Mouse (Mus musculus): ENCODE data around the gene Cby3. TPM values are rescaled to one million over a fixed set of nuclear protein-coding genes. Genes with fewer than 3 reads are reported as not detected.

Cby3 gene
- polyA plus RNA-seq, 1 experiment from 2014 or later, result 0.45 TPM

- 97% methylated on average over 1 of the region's 1 CpGs for WGBS
- Histone ChIP-seq H3K9me3 (ENCODE audit: control insufficient read depth, low read length) (no peaks in the 10 kb centered on the region), H3K4me3 (ENCODE audit: low read length) (no peak overlapping the region), H3K27ac (ENCODE audit: low read length) (no peak overlapping the region; the same call in 1 of the 2 replicates), H3K9ac (ENCODE audit: low read length) (peak overlapping the region; percentile 74; the same call in 1 of the 2 replicates), H3K36me3 (ENCODE audit: control insufficient read depth, insufficient read depth, low read length) (no peaks in the 10 kb centered on the region), H3K27me3 (ENCODE audit: control insufficient read depth, insufficient read depth, low read depth, low read length) (no peaks in the 10 kb centered on the region), H3K4me1 (replicated peaks; ENCODE audit: control insufficient read depth, insufficient read depth, low read length) (peaks cover 10% of the 10 kb centered on the region), H3K4me2 (ENCODE audit: low read depth, low read length) (no peak overlapping the region)
- ATAC-seq (ENCODE audit: low read depth), result no peak
These were observed 17.6 kb downstream of the Cby3 start for GRCm38 (mm10) chr11:50371911-50372310.

DNA sequence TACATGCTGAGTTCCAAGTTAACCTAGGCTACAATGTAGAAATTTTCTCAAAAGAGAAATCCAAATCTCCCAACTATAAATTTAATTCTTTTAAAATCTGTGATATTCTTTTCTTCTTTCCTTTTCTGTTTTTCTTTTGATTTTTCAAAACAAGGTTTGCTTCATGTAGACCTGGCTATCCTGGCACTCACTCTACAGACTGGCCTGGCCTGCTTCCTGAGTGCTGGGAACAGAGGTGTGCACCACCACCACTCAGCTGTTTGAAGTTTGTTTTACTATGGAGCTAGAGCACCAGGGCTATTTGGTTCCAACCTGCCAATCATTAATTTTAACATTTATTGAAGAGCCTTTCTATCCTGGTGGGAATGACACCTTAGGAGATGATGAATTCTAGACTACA, 18.8 kb downstream of the Cby3 start:
- no peak for ATAC-seq (ENCODE audit: low read depth)
- Histone ChIP-seq H3K9ac (ENCODE audit: low read length) (no peak overlapping the region), H3K4me1 (replicated peaks; ENCODE audit: control insufficient read depth, insufficient read depth, low read length) (peaks cover 10% of the 10 kb centered on the region)

GRCm38 (mm10) chr11:50373621-50374020, 19.4 kb downstream of the Cby3 start:
- 92% methylated on average over 1 of the region's 1 CpGs for WGBS
- no peaks in the 10 kb centered on the region for H3K27me3 ChIP-seq (ENCODE audit: control insufficient read depth, insufficient read depth, low read depth, low read length)

More for the DNA sequence above, 18.8 kb downstream of the Cby3 start:
- Histone ChIP-seq H3K4me2 (ENCODE audit: low read depth, low read length) (no peak overlapping the region), H3K9me3 (ENCODE audit: control insufficient read depth, low read length) (no peaks in the 10 kb centered on the region), H3K4me3 (ENCODE audit: low read length) (no peak overlapping the region), H3K27ac (ENCODE audit: low read length) (no peak overlapping the region), H3K27me3 (ENCODE audit: control insufficient read depth, insufficient read depth, low read depth, low read length) (no peaks in the 10 kb centered on the region), H3K36me3 (ENCODE audit: control insufficient read depth, insufficient read depth, low read length) (no peaks in the 10 kb centered on the region)

GRCm38 (mm10) chr11:50374286-50375015, 20.2 kb downstream of the Cby3 start:
- Histone ChIP-seq H3K9ac (ENCODE audit: low read length) (no peak overlapping the region), H3K4me3 (ENCODE audit: low read length) (no peak overlapping the region), H3K36me3 (ENCODE audit: control insufficient read depth, insufficient read depth, low read length) (peaks cover 2% of the 10 kb centered on the region), H3K4me1 (replicated peaks; ENCODE audit: control insufficient read depth, insufficient read depth, low read length) (peaks cover 14% of the 10 kb centered on the region), H3K27me3 (ENCODE audit: control insufficient read depth, insufficient read depth, low read depth, low read length) (no peaks in the 10 kb centered on the region), H3K4me2 (ENCODE audit: low read depth, low read length) (no peak overlapping the region), H3K27ac (ENCODE audit: low read length) (no peak overlapping the region), H3K9me3 (ENCODE audit: control insufficient read depth, low read length) (no peaks in the 10 kb centered on the region)
- no peak for ATAC-seq (ENCODE audit: low read depth)
- WGBS, result 86% methylated on average over 13 of the region's 13 CpGs

More at GRCm38 (mm10) chr11:50373621-50374020, 19.4 kb downstream of the Cby3 start:
- Histone ChIP-seq H3K9me3 (ENCODE audit: control insufficient read depth, low read length) (no peaks in the 10 kb centered on the region), H3K9ac (ENCODE audit: low read length) (no peak overlapping the region), H3K36me3 (ENCODE audit: control insufficient read depth, insufficient read depth, low read length) (no peaks in the 10 kb centered on the region), H3K27ac (ENCODE audit: low read length) (no peak overlapping the region), H3K4me3 (ENCODE audit: low read length) (no peak overlapping the region), H3K4me2 (ENCODE audit: low read depth, low read length) (no peak overlapping the region), H3K4me1 (replicated peaks; ENCODE audit: control insufficient read depth, insufficient read depth, low read length) (peaks cover 10% of the 10 kb centered on the region)
- no peak for ATAC-seq (ENCODE audit: low read depth)

DNA sequence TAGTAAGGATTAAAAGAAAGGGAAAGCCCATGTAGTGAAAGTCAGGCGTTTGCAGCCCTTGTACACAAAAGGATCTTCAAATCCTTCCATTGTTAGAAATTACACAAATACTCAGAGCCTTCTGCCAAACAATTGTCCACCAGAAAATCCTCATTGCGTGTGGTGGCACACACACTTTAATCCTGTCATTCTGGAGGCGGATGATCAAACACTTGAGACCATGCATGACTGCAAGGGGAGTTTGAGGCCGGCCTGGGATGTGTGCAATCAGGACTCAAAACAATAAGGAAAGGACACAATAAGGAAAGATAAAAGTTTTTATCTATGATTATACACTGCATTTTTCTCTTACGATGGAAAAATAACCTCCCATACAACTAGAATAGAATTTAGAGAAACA, 21.2 kb downstream of the Cby3 start:
- no peaks in the 10 kb centered on the region for H3K9me3 ChIP-seq (ENCODE audit: control insufficient read depth, low read length)
- peaks cover 7% of the 10 kb centered on the region for H3K36me3 ChIP-seq (ENCODE audit: control insufficient read depth, insufficient read depth, low read length)
- no peak overlapping the region for H3K27ac ChIP-seq (ENCODE audit: low read length)
- WGBS, result 67% methylated on average over 5 of the region's 5 CpGs
- H3K4me1 ChIP-seq (replicated peaks; ENCODE audit: control insufficient read depth, insufficient read depth, low read length), result peaks cover 18% of the 10 kb centered on the region
- no peak overlapping the region for H3K4me3 ChIP-seq (ENCODE audit: low read length)
- ATAC-seq (ENCODE audit: low read depth), result no peak
- H3K9ac ChIP-seq (ENCODE audit: low read length), result no peak overlapping the region
- H3K27me3 ChIP-seq (ENCODE audit: control insufficient read depth, insufficient read depth, low read depth, low read length), result no peaks in the 10 kb centered on the region
- H3K4me2 ChIP-seq (ENCODE audit: low read depth, low read length), result no peak overlapping the region

- Histone ChIP-seq H3K36me3 (ENCODE audit: control insufficient read depth, insufficient read depth, low read length) (peaks cover 7% of the 10 kb centered on the region), H3K9me3 (ENCODE audit: control insufficient read depth, low read length) (no peaks in the 10 kb centered on the region), H3K4me3 (ENCODE audit: low read length) (peak overlapping the region; percentile 100), H3K27ac (ENCODE audit: low read length) (peak overlapping the region; percentile 94), H3K4me2 (ENCODE audit: low read depth, low read length) (peak overlapping the region; percentile 90), H3K27me3 (ENCODE audit: control insufficient read depth, insufficient read depth, low read depth, low read length) (no peaks in the 10 kb centered on the region), H3K4me1 (replicated peaks; ENCODE audit: control insufficient read depth, insufficient read depth, low read length) (peaks cover 16% of the 10 kb centered on the region), H3K9ac (ENCODE audit: low read length) (peak overlapping the region; percentile 86)
- ATAC-seq (ENCODE audit: low read depth), result no peak
- 18% methylated on average over 10 of the region's 10 CpGs for WGBS
These were observed 22.0 kb downstream of the Cby3 start for GRCm38 (mm10) chr11:50376156-50376790.

GRCm38 (mm10) chr11:50376911-50377891, 22.9 kb downstream of the Cby3 start, which contains the start of gene Hnrnph1:
Gene Hnrnph1, plus strand, starts transcription at chr11:50376990.
- Histone ChIP-seq H3K4me2 (ENCODE audit: low read depth, low read length) (peak within 1 kb of the TSS; percentile 90), H3K9ac (ENCODE audit: low read length) (peak within 1 kb of the TSS; percentile 99), H3K4me3 (ENCODE audit: low read length) (peak within 1 kb of the TSS; percentile 100), H3K4me1 (replicated peaks; ENCODE audit: control insufficient read depth, insufficient read depth, low read length) (peaks cover 17% of the 10 kb centered on the region), H3K9me3 (ENCODE audit: control insufficient read depth, low read length) (no peaks in the 10 kb centered on the region), H3K27ac (ENCODE audit: low read length) (peak within 1 kb of the TSS; percentile 100), H3K27me3 (ENCODE audit: control insufficient read depth, insufficient read depth, low read depth, low read length) (no peaks in the 10 kb centered on the region), H3K36me3 (ENCODE audit: control insufficient read depth, insufficient read depth, low read length) (peaks cover 7% of the 10 kb centered on the region)
- peak; percentile 94 for ATAC-seq (ENCODE audit: low read depth)
- under 1% methylated on average over 76 of the region's 76 CpGs for WGBS

DNA sequence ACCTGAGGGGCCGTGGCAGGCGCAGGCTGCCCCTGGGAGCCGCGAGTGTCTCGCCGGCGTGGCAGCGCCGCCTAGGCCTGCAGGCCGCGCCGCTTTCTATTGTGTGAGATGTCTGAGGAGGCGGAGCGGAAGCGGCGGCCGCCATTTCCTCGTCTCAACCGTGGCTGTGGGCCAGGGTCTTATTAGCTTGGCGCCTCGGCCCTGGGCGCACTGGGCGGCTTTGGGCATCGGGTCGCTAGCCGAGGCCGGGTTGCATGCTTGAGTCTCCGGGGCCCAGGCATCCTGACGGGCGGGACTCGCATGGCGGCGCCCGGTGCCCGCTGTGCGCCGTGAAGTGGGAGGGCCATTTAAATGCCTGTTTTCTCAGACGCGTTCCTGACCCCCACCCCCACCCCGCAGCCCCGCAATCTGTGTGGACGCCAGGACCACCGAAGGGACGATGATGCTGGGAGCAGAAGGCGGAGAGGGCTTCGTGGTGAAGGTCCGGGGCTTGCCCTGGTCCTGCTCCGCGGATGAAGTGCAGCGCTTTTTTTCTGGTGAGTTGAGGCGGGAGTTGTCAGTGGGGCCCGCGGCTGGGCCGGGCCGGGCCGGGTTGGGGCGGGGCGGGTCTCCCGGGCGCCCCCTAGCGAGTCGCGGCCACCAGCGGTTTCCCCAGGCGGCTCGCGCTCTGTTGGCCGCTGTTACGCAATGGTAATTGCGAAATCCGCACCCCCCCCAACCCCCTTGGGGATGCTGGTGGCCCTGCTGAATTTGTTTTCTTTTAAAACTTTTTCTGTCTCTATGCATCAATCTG, 23.8 kb downstream of the Cby3 start:
- ATAC-seq (ENCODE audit: low read depth), result peak; percentile 79
- peak overlapping the region; percentile 100 for H3K4me3 ChIP-seq (ENCODE audit: low read length)
- H3K4me2 ChIP-seq (ENCODE audit: low read depth, low read length), result peak overlapping the region; percentile 90
- H3K36me3 ChIP-seq (ENCODE audit: control insufficient read depth, insufficient read depth, low read length), result peaks cover 14% of the 10 kb centered on the region
- under 1% methylated on average over 70 of the region's 71 CpGs for WGBS
- H3K27ac ChIP-seq (ENCODE audit: low read length), result peak overlapping the region; percentile 100
- no peaks in the 10 kb centered on the region for H3K27me3 ChIP-seq (ENCODE audit: control insufficient read depth, insufficient read depth, low read depth, low read length)
- H3K9me3 ChIP-seq (ENCODE audit: control insufficient read depth, low read length), result no peaks in the 10 kb centered on the region
- peaks cover 17% of the 10 kb centered on the region for H3K4me1 ChIP-seq (replicated peaks; ENCODE audit: control insufficient read depth, insufficient read depth, low read length)
- H3K9ac ChIP-seq (ENCODE audit: low read length), result peak overlapping the region; percentile 99

Measured in lung, embryonic 16.5 days (tissue).